Mouse (Mus musculus) CH12.LX (cell line): ENCODE measurements around the gene Sart3.

Experiments used
- CTCF ChIP-seq, 2 experiments: IDR thresholded peaks in 1 of 2; conservative IDR thresholded peaks in 1 of 2; 2 replicates each; pipeline ENCODE4 v1.5.1; 2011 to 2012; ENCODE audit warnings: low read depth in 2 of 2, low read length in 2 of 2, improper control_type of control experiment in 1 of 2, inconsistent platforms in 1 of 2, mild to moderate bottlenecking in 1 of 2, moderate library complexity in 1 of 2
- KAT2A ChIP-seq: IDR thresholded peaks from 2 replicates; pipeline ENCODE4 v1.6.1; 2012; ENCODE audit warnings: low read length, improper control_type of control experiment, inconsistent platforms; ENCODE audit not compliant: insufficient replicate concordance
- POLR2A ChIP-seq: IDR thresholded peaks from 2 replicates; pipeline ENCODE4 v1.6.1; 2011; ENCODE audit warnings: low read depth, mild to moderate bottlenecking, improper control_type of control experiment, low read length
- TCF12 ChIP-seq: IDR thresholded peaks from 2 replicates; pipeline ENCODE4 v1.6.1; 2014; ENCODE audit warnings: low read depth, mild to moderate bottlenecking, inconsistent platforms, low read length, improper control_type of control experiment

DNA sequence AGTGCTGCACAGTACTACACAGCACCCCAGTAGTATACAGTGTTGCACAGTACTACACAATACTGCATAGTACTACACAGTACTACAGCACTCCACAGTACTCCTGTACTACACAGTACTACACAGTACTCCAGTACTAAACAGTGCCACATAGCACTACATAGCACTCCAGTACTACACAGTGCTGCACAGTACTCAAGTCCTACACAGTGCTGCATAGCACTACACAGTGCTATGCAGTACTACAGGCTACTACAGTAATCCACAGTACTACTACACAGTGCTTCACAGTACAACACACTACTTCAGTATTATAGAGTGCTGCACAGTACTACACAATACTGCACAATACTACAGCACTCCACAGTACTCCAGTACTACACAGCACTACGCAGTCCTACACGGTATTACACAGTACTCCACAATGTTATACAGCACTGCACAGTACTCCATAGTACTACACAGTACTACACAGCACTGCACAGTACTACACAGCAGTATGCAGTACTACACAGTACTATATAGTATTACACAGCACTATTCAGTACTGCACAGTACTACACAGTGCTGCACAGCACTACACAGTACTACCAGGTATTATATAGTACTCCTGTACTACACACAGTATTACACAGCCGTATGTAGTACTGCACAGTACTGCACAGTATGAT lies 7.9 kb upstream of the Sart3 start:
- TF ChIP-seq POLR2A (no peak), CTCF (conservative IDR thresholded peaks at IDR 0.05 in 1 of 2, IDR thresholded peaks at IDR 0.05 in 1 of 2; ENCODE audit: low read depth in 2 of 2, low read length in 2 of 2) (no peak), KAT2A (no peak), TCF12 (no peak)
